Mouse (Mus musculus) olfactory bulb, adult 2 months (tissue): ENCODE measurements around the gene Wipf1.

Source experiments
- CTCF ChIP-seq: fragments of 200-500 bp; IDR thresholded peaks from 2 replicates; pipeline ENCODE4 v1.5.1; 2012; ENCODE audit warnings: low read depth, mild to moderate bottlenecking, low read length, moderate library complexity; ENCODE audit not compliant: insufficient read depth
- POLR2A ChIP-seq: fragments of 200-500 bp; IDR thresholded peaks from 2 replicates; pipeline ENCODE4 v1.6.1; 2012; ENCODE audit warnings: mild to moderate bottlenecking, low read depth, low read length, moderate library complexity; ENCODE audit not compliant: insufficient read depth

GRCm38 (mm10) chr2:73496944-73497343 is 32.6 kb downstream of the Wipf1 start:
- TF ChIP-seq CTCF (no peak), POLR2A (no peak)
